Mouse (Mus musculus) brain, embryonic 14.5 days (tissue): ENCODE measurements around the gene Spg20.

ENCODE experiments used
- CTCF ChIP-seq: fragments of 200-500 bp; IDR thresholded peaks from 2 replicates; pipeline ENCODE4 v1.5.1; 2012; ENCODE audit warnings: inconsistent platforms, mild to moderate bottlenecking, moderate library complexity, borderline replicate concordance; ENCODE audit not compliant: insufficient read depth, insufficient read length; ENCODE audit errors: extremely low read depth
- POLR2A ChIP-seq: fragments of 200-500 bp; IDR thresholded peaks from 2 replicates; pipeline ENCODE4 v1.6.1; 2012; ENCODE audit warnings: mild to moderate bottlenecking, inconsistent platforms, borderline replicate concordance; ENCODE audit not compliant: poor library complexity, insufficient read depth, insufficient read length, severe bottlenecking; ENCODE audit errors: extremely low read depth

- TF ChIP-seq CTCF, result no peak
- TF ChIP-seq POLR2A, result no peak
Observed at GRCm38 (mm10) chr3:55154163-55154562, 42.3 kb downstream of the Spg20 start.
